Mouse (Mus musculus) erythroblast, embryonic 14.5 days (primary cell): ENCODE measurements around the gene Tnxb. TPM values are rescaled to one million over a fixed set of nuclear protein-coding genes. Genes with fewer than 3 reads are reported as not detected.

Experiments used
- H3K27me3 ChIP-seq: 2 replicates; pipeline ENCODE4 v1.6.1; 2012; ENCODE audit warnings: inconsistent platforms; ENCODE audit not compliant: control insufficient read depth
- H3K36me3 ChIP-seq: 2 replicates; pipeline ENCODE4 v1.6.1; 2012; ENCODE audit warnings: mild to moderate bottlenecking, inconsistent platforms; ENCODE audit not compliant: control insufficient read depth
- H3K4me1 ChIP-seq: 2 replicates; pipeline ENCODE4 v1.6.1; 2012; ENCODE audit warnings: inconsistent platforms; ENCODE audit not compliant: control insufficient read depth
- H3K4me3 ChIP-seq: replicated peaks from 2 replicates; pipeline ENCODE3; 2012; ENCODE audit warnings: moderate library complexity, mild to moderate bottlenecking, inconsistent platforms
- H3K9me3 ChIP-seq: 2 replicates; pipeline ENCODE4 v1.6.1; 2012; ENCODE audit warnings: low read length, inconsistent platforms, mixed read lengths; ENCODE audit not compliant: control insufficient read depth
- GATA1 ChIP-seq: IDR thresholded peaks from 2 replicates; pipeline ENCODE4 v1.6.1; 2012; ENCODE audit warnings: low read length, inconsistent platforms, mixed read lengths
- TAL1 ChIP-seq: IDR thresholded peaks from 3 replicates; pipeline ENCODE4 v1.6.1; 2012; ENCODE audit warnings: low read length, inconsistent platforms, mixed read lengths
- polyA plus RNA-seq: library from polyadenylated mRNA; stranded (reverse); fragments of >175 nt; gene quantifications from 2 replicates; pipeline ENCODE4 v1.2.3, GENCODE M21; 2012

Tnxb gene
- polyA plus RNA-seq, 1 experiment, result not detected

DNA sequence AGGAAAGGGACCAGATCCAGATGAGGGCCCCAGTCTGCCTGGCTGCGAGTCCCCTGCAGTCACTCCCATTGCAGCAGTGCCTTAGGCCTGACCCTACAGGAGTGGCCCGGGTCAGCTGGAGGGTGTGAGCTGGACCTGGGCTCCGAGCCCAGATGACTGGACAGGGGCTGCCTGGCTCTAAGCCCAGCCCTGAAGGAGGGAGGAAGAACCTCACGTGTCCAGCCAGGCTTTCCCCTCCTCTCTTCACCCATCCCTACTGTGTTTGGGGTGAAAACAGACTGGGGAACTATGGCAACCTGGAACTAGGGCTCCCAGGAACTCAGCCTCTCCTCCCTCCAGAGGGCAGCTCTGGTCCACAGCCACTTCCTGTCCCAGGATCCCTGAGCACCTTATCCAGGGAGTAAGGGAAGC, 14.7 kb upstream of the Tnxb start:
- Histone ChIP-seq H3K4me3 (no peak overlapping the region), H3K4me1 (no peaks in the 10 kb centered on the region), H3K27me3 (peaks cover 34% of the 10 kb centered on the region), H3K36me3 (peaks cover 41% of the 10 kb centered on the region), H3K9me3 (no peaks in the 10 kb centered on the region)
- TF ChIP-seq TAL1, result no peak
- TF ChIP-seq GATA1, result no peak

- peaks cover 30% of the 10 kb centered on the region for H3K36me3 ChIP-seq
- no peaks in the 10 kb centered on the region for H3K9me3 ChIP-seq
- peaks cover 44% of the 10 kb centered on the region for H3K27me3 ChIP-seq
- peaks cover 3% of the 10 kb centered on the region for H3K4me1 ChIP-seq
- no peak for TF ChIP-seq TAL1
- TF ChIP-seq GATA1, result no peak
- no peak overlapping the region for H3K4me3 ChIP-seq
Measured at GRCm38 (mm10) chr17:34656666-34657065, 13.7 kb upstream of the Tnxb start.

- Histone ChIP-seq H3K9me3 (no peaks in the 10 kb centered on the region), H3K27me3 (peaks cover 45% of the 10 kb centered on the region), H3K4me3 (no peak overlapping the region), H3K4me1 (peaks cover 3% of the 10 kb centered on the region), H3K36me3 (peaks cover 24% of the 10 kb centered on the region)
- TF ChIP-seq TAL1, result no peak
- no peak for TF ChIP-seq GATA1
Measured at GRCm38 (mm10) chr17:34657271-34657670, 13.1 kb upstream of the Tnxb start.

DNA sequence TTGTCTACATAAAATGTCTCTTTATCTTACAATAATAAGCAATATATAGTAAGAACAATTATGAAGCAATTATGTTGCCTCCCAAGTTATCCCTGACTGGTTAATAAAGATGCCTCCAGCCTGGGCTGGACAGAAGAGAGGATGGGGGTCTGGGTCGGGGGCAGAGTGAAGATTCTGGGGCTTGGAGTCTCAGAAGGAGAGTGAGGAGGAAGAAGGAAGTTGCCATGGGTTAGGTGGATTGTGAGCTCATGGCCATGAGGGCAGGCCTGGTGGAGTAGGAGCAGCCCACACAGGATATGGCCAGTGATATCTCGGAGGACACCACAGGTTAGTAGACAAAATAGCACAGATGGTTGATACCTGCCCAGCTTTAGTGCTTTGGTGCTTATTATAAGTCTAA, 12.2 kb upstream of the Tnxb start:
- Histone ChIP-seq H3K4me1 (peaks cover 10% of the 10 kb centered on the region), H3K36me3 (peaks cover 16% of the 10 kb centered on the region), H3K4me3 (no peak overlapping the region), H3K27me3 (peaks cover 54% of the 10 kb centered on the region), H3K9me3 (no peaks in the 10 kb centered on the region)
- TF ChIP-seq TAL1, result no peak
- no peak for TF ChIP-seq GATA1

DNA sequence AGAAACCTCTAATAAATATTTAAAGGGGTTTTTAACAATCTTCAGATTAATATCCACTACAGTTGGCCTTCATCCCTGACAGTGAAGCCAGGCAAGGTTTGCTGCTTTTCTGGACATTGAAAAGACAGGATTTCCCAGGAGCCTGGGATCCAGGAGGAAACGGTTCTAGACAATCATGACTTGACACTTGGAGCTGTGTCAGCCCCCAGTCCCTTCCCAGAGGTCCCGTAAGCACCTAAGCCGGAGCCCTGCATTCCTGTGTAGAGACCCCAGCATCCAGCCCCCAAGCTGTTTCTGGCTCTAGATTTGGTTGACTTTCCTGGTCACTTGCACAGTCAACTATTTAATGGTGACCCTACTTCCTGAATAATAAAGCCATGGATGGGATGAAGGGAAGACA, 11.7 kb upstream of the Tnxb start:
- Histone ChIP-seq H3K4me1 (peaks cover 10% of the 10 kb centered on the region), H3K36me3 (peaks cover 11% of the 10 kb centered on the region), H3K9me3 (no peaks in the 10 kb centered on the region), H3K4me3 (no peak overlapping the region), H3K27me3 (peaks cover 58% of the 10 kb centered on the region)
- TF ChIP-seq TAL1 (no peak), GATA1 (no peak)

DNA sequence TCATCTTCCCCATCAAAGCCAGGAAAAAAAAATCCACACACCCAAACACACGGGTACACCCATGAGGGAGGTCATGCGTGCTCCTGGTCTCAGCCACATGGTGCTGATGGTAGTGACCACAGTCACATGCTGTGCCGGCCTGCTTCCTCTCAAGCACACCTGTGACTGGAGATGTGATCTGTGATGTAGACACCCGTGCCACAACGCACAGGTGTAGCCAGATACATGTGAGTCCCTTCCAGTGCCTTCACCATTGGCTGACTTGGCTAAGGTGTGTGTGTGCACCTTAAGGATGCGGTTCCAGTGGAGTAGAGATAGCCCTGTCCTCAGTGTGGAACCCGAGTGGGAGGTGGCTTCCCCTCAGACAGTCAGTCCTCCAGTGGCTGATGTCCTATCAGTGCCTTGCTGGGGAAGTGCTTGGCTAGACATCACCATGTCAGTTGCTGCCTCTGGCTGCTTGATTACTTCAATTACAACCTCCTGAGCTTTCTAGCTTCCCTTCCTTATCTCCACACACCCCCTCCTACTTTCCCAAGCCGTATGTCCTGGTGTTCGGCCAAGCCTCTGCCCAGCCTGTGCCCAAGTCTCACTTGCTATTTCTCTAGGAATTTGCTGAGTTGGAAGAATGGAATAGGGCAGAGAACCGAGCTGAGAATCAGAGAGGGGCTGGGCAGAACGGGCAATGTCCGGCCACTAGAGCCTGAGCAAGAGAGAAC, 11.0 kb upstream of the Tnxb start:
- H3K27me3 ChIP-seq, result peaks cover 58% of the 10 kb centered on the region
- peaks cover 10% of the 10 kb centered on the region for H3K4me1 ChIP-seq
- H3K9me3 ChIP-seq, result no peaks in the 10 kb centered on the region
- TF ChIP-seq TAL1, result 0 out of 3 replicates have a peak, but pooled peaks have one; percentile 18
- TF ChIP-seq GATA1, result no peak
- H3K36me3 ChIP-seq, result peaks cover 6% of the 10 kb centered on the region
- H3K4me3 ChIP-seq, result no peak overlapping the region

- Histone ChIP-seq H3K27me3 (peaks cover 58% of the 10 kb centered on the region), H3K4me3 (no peak overlapping the region), H3K36me3 (peaks cover 2% of the 10 kb centered on the region; the same call in 1 of the 2 replicates), H3K4me1 (peaks cover 10% of the 10 kb centered on the region), H3K9me3 (no peaks in the 10 kb centered on the region)
- TF ChIP-seq GATA1 (no peak), TAL1 (no peak)
Measured at GRCm38 (mm10) chr17:34659897-34660214, 10.5 kb upstream of the Tnxb start.

GRCm38 (mm10) chr17:34660259-34660820, 10.0 kb upstream of the Tnxb start:
- Histone ChIP-seq H3K4me3 (no peak overlapping the region), H3K36me3 (no peaks in the 10 kb centered on the region), H3K4me1 (peaks cover 10% of the 10 kb centered on the region), H3K27me3 (peaks cover 58% of the 10 kb centered on the region), H3K9me3 (no peaks in the 10 kb centered on the region)
- no peak for TF ChIP-seq TAL1
- TF ChIP-seq GATA1, result no peak

- Histone ChIP-seq H3K36me3 (no peaks in the 10 kb centered on the region), H3K4me3 (no peak overlapping the region), H3K9me3 (no peaks in the 10 kb centered on the region), H3K4me1 (peaks cover 10% of the 10 kb centered on the region), H3K27me3 (peaks cover 58% of the 10 kb centered on the region)
- TF ChIP-seq GATA1, result no peak
- TF ChIP-seq TAL1, result no peak
Measured at GRCm38 (mm10) chr17:34661121-34661591, 9.2 kb upstream of the Tnxb start.
